In the genomic region with DNA sequence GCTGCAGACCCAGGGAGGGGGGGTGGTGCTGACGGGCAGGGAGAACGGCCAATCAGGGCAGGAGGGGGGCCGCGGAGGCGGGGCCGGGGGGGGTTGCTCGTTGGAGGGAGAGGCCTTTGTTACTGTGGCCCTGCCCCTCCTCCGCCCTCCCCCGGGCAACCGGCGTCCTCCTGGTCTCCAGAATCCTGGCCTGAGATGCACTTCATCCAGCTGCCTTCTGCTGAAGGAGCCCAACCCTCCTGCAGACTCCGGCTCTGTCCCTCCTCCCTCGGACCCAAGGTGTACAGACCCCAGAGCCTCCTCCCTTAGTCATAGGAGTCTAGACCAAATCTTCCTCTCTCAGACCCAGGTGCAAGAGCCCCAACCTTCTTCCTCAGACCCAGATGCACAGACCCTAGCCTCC, we compare ENCODE assay signal across 10 mouse cellular contexts. TPM values are rescaled to one million over a fixed set of nuclear protein-coding genes. Genes with fewer than 3 reads are reported as not detected.
DNase-seq lines count a peak whose midpoint lies in the region; ATAC-seq lines count a peak whose summit lies in the region.
"Had no signal": no experiment of that assay in that cellular context is flagged by ENCODE, and none has a peak within 500 bp of the region (broad histone marks: within the 10 kb centered on the region; RNA-seq: fewer than 3 reads in every experiment).

No protein-coding gene starts in this region.

- H3K4me1 ChIP-seq in intestine, embryonic 16.5 days (ENCODE audit: control insufficient read depth, insufficient read depth, low read length): 0 out of 2 replicates have a peak, but pooled peaks cover 2% of the 10 kb centered on the region
- H3K4me1 ChIP-seq in liver, embryonic 13.5 days (replicated peaks): no peaks in the 10 kb centered on the region

- 1% methylated on average over 9 of the region's 13 CpGs for WGBS in intestine, embryonic 16.5 days
- WGBS in liver, embryonic 13.5 days (ENCODE audit: insufficient replicate concordance): 6% methylated on average over 9 of the region's 13 CpGs

- peak overlapping the region; percentile 65 for H3K4me2 ChIP-seq in intestine, embryonic 16.5 days (ENCODE audit: low read depth, low read length)
- H3K4me2 ChIP-seq in liver, embryonic 13.5 days: peak overlapping the region; percentile 28

- no peaks in the 10 kb centered on the region for H3K9me3 ChIP-seq in intestine, embryonic 16.5 days (ENCODE audit: control insufficient read depth, low read length)
- no peaks in the 10 kb centered on the region for H3K9me3 ChIP-seq in liver, embryonic 13.5 days (replicated peaks)

- peak; percentile 24 for DNase-seq in ovary, postnatal 14 days (ENCODE audit: low spot score)
- DNase-seq in ovary, postnatal 10 days (ENCODE audit: low spot score): no peak
- peak; percentile 65 to 85 for DNase-seq in cerebellum, postnatal 4 days (ENCODE audit: low spot score in 2 of 2)
- peak; percentile 15 to 24 for DNase-seq in gastrocnemius, adult 8-10 months (ENCODE audit: low spot score in 2 of 2)
- DNase-seq in liver, embryonic 13.5 days: no peak
- peak; percentile 90 for DNase-seq in right cerebral cortex, postnatal 4 days
- no peak for DNase-seq in spleen, adult 12 weeks (ENCODE audit: low spot score)

- H3K9ac ChIP-seq in intestine, embryonic 16.5 days (ENCODE audit: low read depth, low read length): peak overlapping the region; percentile 61
- H3K9ac ChIP-seq in liver, embryonic 13.5 days: no peak overlapping the region

- peak overlapping the region; percentile 46 for H3K4me3 ChIP-seq in intestine, embryonic 16.5 days (ENCODE audit: low read length)
- H3K4me3 ChIP-seq in liver, embryonic 13.5 days (replicated peaks): peak overlapping the region; percentile 18; the same call in 1 of the 2 replicates
- H3K4me3 ChIP-seq: megakaryocyte, embryonic 14.5 days had no signal

- no peak overlapping the region for H3K27ac ChIP-seq in intestine, embryonic 16.5 days (ENCODE audit: low read length)
- H3K27ac ChIP-seq in liver, embryonic 13.5 days: no peak overlapping the region

- H3K27me3 ChIP-seq in intestine, embryonic 16.5 days (replicated peaks; ENCODE audit: control insufficient read depth, insufficient read depth, low read length): peaks cover 6% of the 10 kb centered on the region
- peaks cover 44% of the 10 kb centered on the region for H3K27me3 ChIP-seq in liver, embryonic 13.5 days

- no peaks in the 10 kb centered on the region for H3K36me3 ChIP-seq in intestine, embryonic 16.5 days (ENCODE audit: control insufficient read depth, insufficient read depth, low read length)
- no peaks in the 10 kb centered on the region for H3K36me3 ChIP-seq in liver, embryonic 13.5 days

- ATAC-seq in intestine, embryonic 16.5 days: peak; percentile 85
- ATAC-seq in liver, embryonic 13.5 days (ENCODE audit: low read depth): no peak

RNA-seq across cellular contexts. Expression of a gene that starts 0.3 kb away (rescaled TPM):
- under 1 TPM in 3 of 4 experiments, not detected in 1; 0.10 to 0.31 (median 0.13) TPM for total RNA-seq in gastrocnemius, adult 8-10 months (2022)
- 0.33 and 0.38 TPM in 2 replicates for polyA plus RNA-seq in intestine, embryonic 16.5 days (2015; fragmentation: Nextera tagmentation; extraction: Ambion mirVana)
- not detected in 2 replicates for polyA plus RNA-seq in liver, embryonic 13.5 days (2015; fragmentation: Nextera tagmentation; extraction: Ambion mirVana)

RNA-seq across cellular contexts. Expression of a gene that starts 15.6 kb away (rescaled TPM):
- not detected for total RNA-seq in gastrocnemius, adult 8-10 months (2022)
- not detected in 2 replicates for polyA plus RNA-seq in intestine, embryonic 16.5 days (2015; fragmentation: Nextera tagmentation; extraction: Ambion mirVana)
- polyA plus RNA-seq in liver, embryonic 13.5 days (2015; fragmentation: Nextera tagmentation; extraction: Ambion mirVana): not detected in 2 replicates
- total RNA-seq: adrenal gland, adult 18-20 months had no signal

RNA-seq across cellular contexts. Expression of a gene that starts 27.2 kb away (rescaled TPM):
- total RNA-seq in gastrocnemius, adult 8-10 months (2022): 1 to 10 TPM; 1.3 to 2.7 (median 1.7) TPM
- polyA plus RNA-seq in intestine, embryonic 16.5 days (2015; fragmentation: Nextera tagmentation; extraction: Ambion mirVana): 2.7 and 2.8 TPM in 2 replicates
- polyA plus RNA-seq in liver, embryonic 13.5 days (2015; fragmentation: Nextera tagmentation; extraction: Ambion mirVana): 0.58 and 0.85 TPM in 2 replicates

RNA-seq across cellular contexts. Expression of a gene that starts 46.3 kb away (rescaled TPM):
- total RNA-seq in gastrocnemius, adult 8-10 months (2022): under 1 TPM in 1 of 4 experiments, not detected in 3; 0.73 TPM
- polyA plus RNA-seq in intestine, embryonic 16.5 days (2015; fragmentation: Nextera tagmentation; extraction: Ambion mirVana): 0.20 and 0.32 TPM in 2 replicates
- not detected in 2 replicates for polyA plus RNA-seq in liver, embryonic 13.5 days (2015; fragmentation: Nextera tagmentation; extraction: Ambion mirVana)

RNA-seq across cellular contexts. Expression of a gene that starts 46.3 kb away (rescaled TPM):
- total RNA-seq in gastrocnemius, adult 8-10 months (2022): 100 to 1,000 TPM; 284 to 324 (median 303) TPM
- polyA plus RNA-seq in intestine, embryonic 16.5 days (2015; fragmentation: Nextera tagmentation; extraction: Ambion mirVana): 551 and 568 TPM in 2 replicates
- 241 and 252 TPM in 2 replicates for polyA plus RNA-seq in liver, embryonic 13.5 days (2015; fragmentation: Nextera tagmentation; extraction: Ambion mirVana)

Comparison
In these comparisons a context has a peak if more than half of its experiments do, and no peak if none do; other contexts are left out.
1. DNase-seq: peak in ovary, postnatal 14 days (single experiment), cerebellum, postnatal 4 days (2 of 2), gastrocnemius, adult 8-10 months (2 of 2) and right cerebral cortex, postnatal 4 days (single experiment); none in ovary, postnatal 10 days (single experiment), liver, embryonic 13.5 days (single experiment) and spleen, adult 12 weeks (single experiment).